Mouse (Mus musculus) limb, embryonic 14.5 days (tissue): ENCODE measurements around the gene Dct. TPM values are rescaled to one million over a fixed set of nuclear protein-coding genes. Genes with fewer than 3 reads are reported as not detected.
A peak's percentile ranks its signal among the peaks of the same experiment; 100 is the strongest.

ENCODE experiments used
- ATAC-seq: fragments of 200-750 bp; cut with Nextera tagmentation; 2 replicates; pipeline ENCODE4 v1.8.0; 2017; ENCODE audit warnings: low read depth, moderate number of reproducible peaks, moderate TSS enrichment; ENCODE audit not compliant: low FRiP score
- DNase-seq: peaks from one replicate; pipeline ENCODE4 v3.0.0-alpha.2; 2015; ENCODE audit warnings: low spot score
- H3K27ac ChIP-seq: fragments of 300-500 bp; sonication (generic); replicated peaks from 2 replicates; pipeline ENCODE4 v1.5.1; 2014; ENCODE audit warnings: low read depth, mild to moderate bottlenecking, low read length, moderate library complexity, mixed read lengths
- H3K27me3 ChIP-seq: fragments of 300-500 bp; sonication (generic); 2 replicates; pipeline ENCODE4 v1.6.1; 2014; ENCODE audit warnings: low read length, mixed read lengths; ENCODE audit not compliant: control insufficient read depth, insufficient read depth
- H3K36me3 ChIP-seq: fragments of 300-500 bp; sonication (generic); 2 replicates; pipeline ENCODE4 v1.6.1; 2014; ENCODE audit warnings: mild to moderate bottlenecking, low read length, moderate library complexity, mixed read lengths; ENCODE audit not compliant: control insufficient read depth, insufficient read depth
- H3K4me1 ChIP-seq: fragments of 300-500 bp; sonication (generic); 2 replicates; pipeline ENCODE4 v1.6.1; 2014; ENCODE audit warnings: antibody characterized with exemption, low read length, mixed read lengths; ENCODE audit not compliant: control insufficient read depth, insufficient read depth
- H3K4me2 ChIP-seq: fragments of 300-500 bp; sonication (generic); replicated peaks from 2 replicates; pipeline ENCODE4 v1.6.1; 2014; ENCODE audit warnings: low read depth, mild to moderate bottlenecking, low read length, moderate library complexity; ENCODE audit not compliant: severe bottlenecking
- H3K4me3 ChIP-seq: fragments of 300-500 bp; sonication (generic); replicated peaks from 2 replicates; pipeline ENCODE4 v1.5.1; 2014; ENCODE audit warnings: low read length
- H3K9ac ChIP-seq: fragments of 300-500 bp; sonication (generic); 2 replicates; pipeline ENCODE4 v1.6.1; 2014; ENCODE audit warnings: mild to moderate bottlenecking, low read depth, low read length, moderate library complexity; ENCODE audit not compliant: severe bottlenecking
- H3K9me3 ChIP-seq: fragments of 300-500 bp; sonication (generic); 2 replicates; pipeline ENCODE4 v1.6.1; 2016; ENCODE audit warnings: low read length; ENCODE audit not compliant: control insufficient read depth
- POLR2A ChIP-seq: fragments of 200-500 bp; IDR thresholded peaks from 2 replicates; pipeline ENCODE4 v1.8.0; 2012; ENCODE audit warnings: inconsistent platforms, mild to moderate bottlenecking, moderate library complexity, borderline replicate concordance; ENCODE audit not compliant: insufficient read depth, insufficient read length; ENCODE audit errors: extremely low read depth
- WGBS: fragments of 180-500 bp; shearing (Covaris S2); extraction: QIAGEN DNeasy Blood & Tissue Kit; methylation state at CpG from one replicate; pipeline ENCODE4 v1.1.7; 2014; 5-methylcytosine and 5-hydroxymethylcytosine counted together
- polyA plus RNA-seq, 2 experiments: library from polyadenylated mRNA; depleted of rRNA in 1 of 2; stranded (reverse) in 1 of 2; unstranded in 1 of 2; fragments of >200 nt; fragmentation: Nextera tagmentation in 1 of 2; extraction: Ambion mirVana in 1 of 2; gene quantifications; 2 replicates each; pipeline versions ENCODE4 v1.2.1 to v1.2.3; 2012 to 2014

Dct gene
- polyA plus RNA-seq, 2 experiments: 3.3 to 4.1 TPM

GRCm38 (mm10) chr14:118051396-118051795 is 648 bp downstream of the Dct start:
- no peak overlapping the region for H3K9ac ChIP-seq
- no peak overlapping the region for H3K4me3 ChIP-seq
- DNase-seq (no peak), ATAC-seq (no peak)
- no peaks in the 10 kb centered on the region for H3K27me3 ChIP-seq
- H3K36me3 ChIP-seq: no peaks in the 10 kb centered on the region
- 40% methylated on average over 11 of the region's 11 CpGs for WGBS
- H3K27ac ChIP-seq: no peak overlapping the region
- no peaks in the 10 kb centered on the region for H3K9me3 ChIP-seq
- H3K4me1 ChIP-seq: peaks cover 10% of the 10 kb centered on the region
- no peak overlapping the region for H3K4me2 ChIP-seq
- no peak for TF ChIP-seq POLR2A

GRCm38 (mm10) chr14:118050990-118051389 is 1.1 kb downstream of the Dct start:
- Histone ChIP-seq H3K27me3 (no peaks in the 10 kb centered on the region), H3K9me3 (no peaks in the 10 kb centered on the region), H3K4me3 (no peak overlapping the region), H3K4me1 (peaks cover 10% of the 10 kb centered on the region), H3K27ac (no peak overlapping the region), H3K9ac (no peak overlapping the region), H3K36me3 (no peaks in the 10 kb centered on the region), H3K4me2 (no peak overlapping the region)
- peak; percentile 55 for DNase-seq
- TF ChIP-seq POLR2A: no peak
- peak; percentile 41 for ATAC-seq
- WGBS: 61% methylated on average over 12 of the region's 12 CpGs

GRCm38 (mm10) chr14:118050431-118050830 is 1.6 kb downstream of the Dct start:
- ATAC-seq: no peak
- DNase-seq: no peak
- no peak overlapping the region for H3K4me3 ChIP-seq
- H3K36me3 ChIP-seq: no peaks in the 10 kb centered on the region
- 71% methylated on average over 10 of the region's 10 CpGs for WGBS
- no peak for TF ChIP-seq POLR2A
- H3K9me3 ChIP-seq: no peaks in the 10 kb centered on the region
- no peak overlapping the region for H3K27ac ChIP-seq
- peaks cover 10% of the 10 kb centered on the region for H3K4me1 ChIP-seq
- H3K4me2 ChIP-seq: no peak overlapping the region
- H3K9ac ChIP-seq: no peak overlapping the region
- H3K27me3 ChIP-seq: no peaks in the 10 kb centered on the region

GRCm38 (mm10) chr14:118049648-118050238 is 2.3 kb downstream of the Dct start:
- H3K36me3 ChIP-seq: no peaks in the 10 kb centered on the region
- H3K9me3 ChIP-seq: no peaks in the 10 kb centered on the region
- no peak for ATAC-seq
- no peak overlapping the region for H3K4me3 ChIP-seq
- WGBS: 62% methylated on average over 12 of the region's 12 CpGs
- no peak overlapping the region for H3K9ac ChIP-seq
- H3K27me3 ChIP-seq: no peaks in the 10 kb centered on the region
- DNase-seq: no peak
- no peak overlapping the region for H3K4me2 ChIP-seq
- no peak overlapping the region for H3K27ac ChIP-seq
- TF ChIP-seq POLR2A: no peak
- peaks cover 10% of the 10 kb centered on the region for H3K4me1 ChIP-seq

GRCm38 (mm10) chr14:118042963-118043362 is 9.1 kb downstream of the Dct start:
- H3K9me3 ChIP-seq: no peaks in the 10 kb centered on the region
- H3K4me3 ChIP-seq: no peak overlapping the region
- no peaks in the 10 kb centered on the region for H3K36me3 ChIP-seq
- TF ChIP-seq POLR2A: no peak
- ATAC-seq (no peak), DNase-seq (no peak)
- H3K27me3 ChIP-seq: no peaks in the 10 kb centered on the region
- no peaks in the 10 kb centered on the region for H3K4me1 ChIP-seq
- H3K9ac ChIP-seq: no peak overlapping the region
- no peak overlapping the region for H3K27ac ChIP-seq
- no peak overlapping the region for H3K4me2 ChIP-seq
- 84% methylated on average over 17 of the region's 17 CpGs for WGBS
